ENCODE assay signal across 26 mouse cellular contexts in genomic region chr3:53381704-53382581, GRCm38 (mm10).
DNase-seq lines count a peak whose midpoint lies in the region; ATAC-seq and TF ChIP-seq lines count a peak whose summit lies in the region.
"Had no signal": no experiment of that assay in that cellular context is flagged by ENCODE, and none has a peak within 500 bp of the region (broad histone marks: within the 10 kb centered on the region; RNA-seq: fewer than 3 reads in every experiment).

No protein-coding gene starts in this region.

- no peak for DNase-seq in hindbrain, embryonic 10.5 days (ENCODE audit: low spot score)
- peak; percentile 19 for DNase-seq in neural tube, embryonic 11.5 days (ENCODE audit: low spot score)
- DNase-seq in neural tube, embryonic 10.5 days (ENCODE audit: extremely low spot score, low spot score), result no peak
- DNase-seq in hindbrain, postnatal 0 days (ENCODE audit: low spot score), result peak; percentile 22
- no peak for DNase-seq in left cerebral cortex, adult 11 months (ENCODE audit: low spot score)
- DNase-seq in thymus, postnatal 36 days, result no peak
- DNase-seq: adrenal gland, adult 8-10 months; cerebellum, adult 18-20 months; cerebellum, postnatal 36 days; gastrocnemius, adult 2 months; lung, postnatal 4 days; right cerebral cortex, adult 18-20 months; right cerebral cortex, postnatal 4 days; thymus, postnatal 14 days had no signal

- TF ChIP-seq CTCF in hindbrain, postnatal 0 days (IDR thresholded peaks at IDR 0.05; ENCODE audit: low read depth), result no peak

- H3K4me1 ChIP-seq in hindbrain, embryonic 15.5 days (replicated peaks), result no peaks in the 10 kb centered on the region
- no peaks in the 10 kb centered on the region for H3K4me1 ChIP-seq in hindbrain, embryonic 10.5 days (replicated peaks)
- no peaks in the 10 kb centered on the region for H3K4me1 ChIP-seq in neural tube, embryonic 11.5 days (ENCODE audit: control insufficient read depth, insufficient read depth, low read length)
- no peaks in the 10 kb centered on the region for H3K4me1 ChIP-seq in hindbrain, postnatal 0 days (ENCODE audit: insufficient read depth, low read length)
- H3K4me1 ChIP-seq: embryonic facial prominence, embryonic 15.5 days; lung, embryonic 15.5 days; midbrain, embryonic 15.5 days had no signal

- ATAC-seq in hindbrain, embryonic 15.5 days (ENCODE audit: low FRiP score, low read depth), result peak; percentile 72; the same call in 1 of the 2 replicates
- ATAC-seq in neural tube, embryonic 11.5 days (ENCODE audit: insufficient read depth, low FRiP score, low TSS enrichment), result no peak
- no peak for ATAC-seq in hindbrain, postnatal 0 days
- ATAC-seq: activated CD4-positive, CD25-positive, alpha-beta regulatory T cell, adult 4 months; forebrain, embryonic 14.5 days; intestine, postnatal 0 days; midbrain, embryonic 15.5 days had no signal

- no peak overlapping the region for H3K27ac ChIP-seq in hindbrain, embryonic 15.5 days (replicated peaks)
- H3K27ac ChIP-seq in hindbrain, embryonic 10.5 days, result no peak overlapping the region
- no peak overlapping the region for H3K27ac ChIP-seq in neural tube, embryonic 11.5 days (ENCODE audit: low read depth, low read length)
- H3K27ac ChIP-seq in hindbrain, postnatal 0 days, result no peak overlapping the region
- H3K27ac ChIP-seq: embryonic facial prominence, embryonic 15.5 days; gastrocnemius, adult 2 months; kidney, postnatal 0 days; limb, embryonic 12.5 days; liver, embryonic 14.5 days; lung, embryonic 15.5 days; midbrain, embryonic 15.5 days had no signal

- 40% methylated on average over 14 of the region's 14 CpGs for WGBS in hindbrain, embryonic 15.5 days
- WGBS in hindbrain, embryonic 10.5 days, result 82% methylated on average over 14 of the region's 14 CpGs
- WGBS in neural tube, embryonic 11.5 days, result 70% methylated on average over 14 of the region's 14 CpGs
- 58% methylated on average over 14 of the region's 14 CpGs for WGBS in hindbrain, postnatal 0 days

- no peaks in the 10 kb centered on the region for H3K27me3 ChIP-seq in hindbrain, embryonic 15.5 days
- H3K27me3 ChIP-seq in hindbrain, embryonic 10.5 days (ENCODE audit: insufficient read depth, poor library complexity, severe bottlenecking), result peaks cover 1% of the 10 kb centered on the region; the same call in 1 of the 2 replicates
- no peaks in the 10 kb centered on the region for H3K27me3 ChIP-seq in neural tube, embryonic 11.5 days (ENCODE audit: control insufficient read depth, insufficient read depth, low read length)
- no peaks in the 10 kb centered on the region for H3K27me3 ChIP-seq in hindbrain, postnatal 0 days (ENCODE audit: insufficient read depth, low read length)
- H3K27me3 ChIP-seq: limb, embryonic 12.5 days; lung, embryonic 15.5 days; midbrain, embryonic 15.5 days had no signal

- H3K4me3 ChIP-seq in hindbrain, embryonic 15.5 days, result no peak overlapping the region
- no peak overlapping the region for H3K4me3 ChIP-seq in hindbrain, embryonic 10.5 days
- H3K4me3 ChIP-seq in neural tube, embryonic 11.5 days (ENCODE audit: low read depth, low read length), result no peak overlapping the region
- no peak overlapping the region for H3K4me3 ChIP-seq in hindbrain, postnatal 0 days (ENCODE audit: low read length)
- H3K4me3 ChIP-seq: embryonic facial prominence, embryonic 15.5 days; gastrocnemius, adult 2 months; limb, embryonic 12.5 days; lung, embryonic 15.5 days; midbrain, embryonic 15.5 days; myocyte had no signal

- no peaks in the 10 kb centered on the region for H3K36me3 ChIP-seq in hindbrain, embryonic 15.5 days
- H3K36me3 ChIP-seq in hindbrain, embryonic 10.5 days, result no peaks in the 10 kb centered on the region
- no peaks in the 10 kb centered on the region for H3K36me3 ChIP-seq in neural tube, embryonic 11.5 days (ENCODE audit: control insufficient read depth, insufficient read depth, low read length)
- no peaks in the 10 kb centered on the region for H3K36me3 ChIP-seq in hindbrain, postnatal 0 days (ENCODE audit: insufficient read depth, low read length)
- H3K36me3 ChIP-seq: embryonic facial prominence, embryonic 15.5 days; limb, embryonic 12.5 days; lung, embryonic 15.5 days; midbrain, embryonic 15.5 days had no signal

- no peaks in the 10 kb centered on the region for H3K9me3 ChIP-seq in hindbrain, embryonic 15.5 days
- peaks cover 6% of the 10 kb centered on the region; the same call in 1 of the 2 replicates for H3K9me3 ChIP-seq in hindbrain, embryonic 10.5 days
- H3K9me3 ChIP-seq in neural tube, embryonic 11.5 days (ENCODE audit: control insufficient read depth, low read length), result no peaks in the 10 kb centered on the region
- no peaks in the 10 kb centered on the region for H3K9me3 ChIP-seq in hindbrain, postnatal 0 days (ENCODE audit: low read length)
- H3K9me3 ChIP-seq: embryonic facial prominence, embryonic 15.5 days; lung, embryonic 15.5 days; midbrain, embryonic 15.5 days had no signal

- H3K9ac ChIP-seq in hindbrain, embryonic 15.5 days, result no peak overlapping the region
- H3K9ac ChIP-seq in neural tube, embryonic 11.5 days (ENCODE audit: low read length), result no peak overlapping the region
- no peak overlapping the region for H3K9ac ChIP-seq in hindbrain, postnatal 0 days (replicated peaks; ENCODE audit: low read length)
- H3K9ac ChIP-seq: embryonic facial prominence, embryonic 15.5 days; limb, embryonic 12.5 days; liver, embryonic 14.5 days; lung, embryonic 15.5 days; midbrain, embryonic 15.5 days had no signal

- H3K4me2 ChIP-seq in hindbrain, embryonic 15.5 days, result no peak overlapping the region
- H3K4me2 ChIP-seq in neural tube, embryonic 11.5 days (ENCODE audit: low read depth), result no peak overlapping the region
- no peak overlapping the region for H3K4me2 ChIP-seq in hindbrain, postnatal 0 days (ENCODE audit: low read depth, low read length)
- H3K4me2 ChIP-seq: embryonic facial prominence, embryonic 15.5 days; heart, embryonic 11.5 days; limb, embryonic 12.5 days; lung, embryonic 15.5 days; midbrain, embryonic 15.5 days had no signal

Comparison
In these comparisons a context has a peak if more than half of its experiments do, and no peak if none do; other contexts are left out.
1. DNase-seq: peak in neural tube, embryonic 11.5 days (single experiment) and hindbrain, postnatal 0 days (single experiment); none in hindbrain, embryonic 10.5 days (single experiment), neural tube, embryonic 10.5 days (single experiment), left cerebral cortex, adult 11 months (single experiment) and thymus, postnatal 36 days (0 of 2).